Mouse (Mus musculus) embryonic fibroblast, embryonic 13.5 days (primary cell): Measurements from ENCODE around the gene Gps1.

Experiments used
- CTCF ChIP-seq: IDR thresholded peaks from 2 replicates; pipeline ENCODE4 v1.5.1; 2011; ENCODE audit warnings: mild to moderate bottlenecking, control low read depth, low read length, moderate library complexity, borderline replicate concordance; ENCODE audit not compliant: insufficient read depth
- POLR2A ChIP-seq: IDR thresholded peaks from 2 replicates; pipeline ENCODE4 v1.6.1; 2011; ENCODE audit warnings: low read depth, mild to moderate bottlenecking, control low read depth, low read length, moderate library complexity

DNA sequence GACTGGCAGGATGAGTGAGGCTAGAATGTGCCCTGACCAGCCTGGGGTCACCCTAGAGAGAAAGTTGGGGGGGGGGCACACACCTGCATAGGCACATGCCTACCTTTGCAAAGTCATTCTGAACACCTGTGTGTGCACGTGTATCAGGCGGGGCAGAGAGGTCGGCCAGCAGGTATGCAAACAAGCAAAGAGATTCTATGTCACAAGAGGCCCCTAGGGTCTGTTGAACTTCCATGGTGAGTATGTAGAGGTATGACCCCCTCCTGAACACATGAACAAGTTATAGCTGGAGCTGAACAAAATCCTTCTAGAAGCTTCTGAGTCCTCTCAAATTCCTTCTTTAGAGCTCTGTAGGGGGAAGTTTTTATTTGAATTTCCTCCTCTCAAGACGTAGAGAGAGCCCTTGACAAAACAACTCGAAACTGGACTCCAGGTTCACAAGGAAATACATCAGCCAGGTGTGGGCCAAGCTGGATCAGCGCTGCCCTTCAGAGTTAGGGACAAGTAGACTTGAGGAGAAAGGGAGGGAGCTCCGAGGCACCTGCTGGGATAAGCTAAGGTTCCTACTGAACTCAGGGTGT lies 39.9 kb upstream of the Gps1 start:
- no peak for TF ChIP-seq CTCF
- no peak for TF ChIP-seq POLR2A
